Mouse (Mus musculus) neural tube, embryonic 15.5 days (tissue): ENCODE measurements around the gene AW551984. TPM values are rescaled to one million over a fixed set of nuclear protein-coding genes. Genes with fewer than 3 reads are reported as not detected.

Experiments used
- ATAC-seq: fragments of 200-750 bp; cut with Nextera tagmentation; 2 replicates; pipeline ENCODE4 v1.8.0; 2017; ENCODE audit warnings: mild to moderate bottlenecking, moderate TSS enrichment, moderate library complexity; ENCODE audit not compliant: low FRiP score
- H3K27ac ChIP-seq: fragments of 300-500 bp; sonication (generic); replicated peaks from 2 replicates; pipeline ENCODE4 v1.5.1; 2015; ENCODE audit warnings: mild to moderate bottlenecking, inconsistent platforms
- H3K27me3 ChIP-seq: fragments of 300-500 bp; sonication (generic); replicated peaks from 2 replicates; pipeline ENCODE4 v1.6.1; 2015; ENCODE audit warnings: inconsistent platforms
- H3K36me3 ChIP-seq: fragments of 300-500 bp; sonication (generic); 2 replicates; pipeline ENCODE4 v1.6.1; 2015; ENCODE audit warnings: inconsistent platforms
- H3K4me1 ChIP-seq: fragments of 300-500 bp; sonication (generic); 2 replicates; pipeline ENCODE4 v1.6.1; 2015; ENCODE audit warnings: inconsistent platforms
- H3K4me2 ChIP-seq: fragments of 300-500 bp; sonication (generic); 2 replicates; pipeline ENCODE4 v1.6.1; 2015; ENCODE audit warnings: inconsistent platforms, mild to moderate bottlenecking, moderate library complexity
- H3K4me3 ChIP-seq: fragments of 300-500 bp; sonication (generic); replicated peaks from 2 replicates; pipeline ENCODE4 v1.5.1; 2015; ENCODE audit warnings: mild to moderate bottlenecking, inconsistent platforms
- H3K9ac ChIP-seq: fragments of 300-500 bp; sonication (generic); replicated peaks from 2 replicates; pipeline ENCODE4 v1.6.1; 2015; ENCODE audit warnings: mild to moderate bottlenecking, inconsistent platforms
- H3K9me3 ChIP-seq: fragments of 300-500 bp; sonication (generic); replicated peaks from 2 replicates; pipeline ENCODE4 v1.6.1; 2016; ENCODE audit warnings: inconsistent platforms
- WGBS: fragments of 180-500 bp; shearing (Covaris S2); methylation state at CpG from one replicate; pipeline ENCODE4 v1.1.7; 2015; ENCODE audit warnings: mixed read lengths; 5-methylcytosine and 5-hydroxymethylcytosine counted together
- polyA plus RNA-seq: library from polyadenylated mRNA; unstranded; fragments of >200 nt; fragmentation: Nextera tagmentation; extraction: Ambion mirVana; gene quantifications from 2 replicates; pipeline ENCODE4 v1.2.1, GENCODE M21; 2015

Gene AW551984
- polyA plus RNA-seq, 1 experiment from 2014 or later = 187 TPM

DNA sequence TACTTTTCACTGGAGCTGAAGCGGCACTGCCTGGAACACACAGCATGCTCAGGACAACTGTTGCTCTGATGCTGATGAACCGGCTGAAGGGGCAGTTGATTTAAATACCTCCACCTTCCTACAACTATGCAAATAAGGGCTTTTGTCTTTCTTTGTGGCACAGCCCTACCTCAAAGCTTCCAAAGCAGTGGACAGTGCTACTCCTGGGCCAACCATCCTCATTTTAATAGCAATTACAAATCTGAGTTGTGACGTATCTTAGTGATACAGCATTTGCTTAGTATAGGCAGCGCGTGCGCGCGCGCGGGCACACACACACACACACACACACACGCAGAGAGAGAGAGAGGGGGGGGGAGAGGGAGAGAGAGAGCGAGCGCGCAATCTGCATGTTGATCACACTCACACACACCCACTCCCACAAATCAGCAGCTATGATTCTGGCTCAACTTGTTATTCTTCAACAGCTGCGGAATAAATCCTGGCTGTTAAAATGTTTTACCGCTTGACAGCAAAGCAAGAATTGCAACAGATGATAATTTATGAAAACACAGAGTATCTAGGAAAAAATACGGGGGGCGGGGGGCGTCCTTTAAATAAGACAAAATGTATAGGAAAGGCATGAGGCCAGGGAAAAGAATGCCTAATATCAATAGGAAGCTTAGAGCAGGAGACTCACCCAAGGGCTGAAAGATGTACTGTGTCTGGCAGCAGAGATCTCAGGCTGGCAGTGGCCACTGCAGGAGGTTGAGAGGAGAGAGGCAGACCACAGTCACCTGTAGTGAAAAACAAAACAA is 1.5 kb downstream of the AW551984 start:
- Histone ChIP-seq H3K9ac (peak overlapping the region; percentile 54), H3K27ac (peak overlapping the region; percentile 83), H3K27me3 (no peaks in the 10 kb centered on the region), H3K4me3 (peak overlapping the region; percentile 50), H3K4me2 (peak overlapping the region; percentile 93), H3K4me1 (peaks cover 14% of the 10 kb centered on the region), H3K9me3 (no peaks in the 10 kb centered on the region), H3K36me3 (peaks cover 6% of the 10 kb centered on the region)
- ATAC-seq = peak; percentile 93
- under 1% methylated on average over 19 of the region's 19 CpGs for WGBS

DNA sequence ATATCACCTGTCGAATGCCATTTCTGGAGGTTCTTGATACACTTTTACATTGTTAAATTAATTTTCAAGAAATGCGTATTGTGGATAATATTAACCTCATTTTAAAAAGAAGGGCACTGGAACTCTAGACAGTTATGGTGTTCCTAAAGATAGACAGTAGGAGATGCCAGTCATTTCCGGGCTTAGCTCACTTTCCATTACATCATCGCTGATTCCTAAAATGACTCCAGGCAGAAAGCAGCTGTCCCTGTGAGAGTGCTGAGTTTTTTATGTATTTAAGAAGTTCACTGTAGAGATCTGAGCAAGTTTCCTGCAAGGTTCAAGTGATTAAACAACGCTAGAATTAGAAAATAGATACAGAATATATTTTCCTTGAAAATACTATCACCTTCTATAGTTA is 27.2 kb downstream of the AW551984 start:
- 94% methylated on average over 5 of the region's 5 CpGs for WGBS

DNA sequence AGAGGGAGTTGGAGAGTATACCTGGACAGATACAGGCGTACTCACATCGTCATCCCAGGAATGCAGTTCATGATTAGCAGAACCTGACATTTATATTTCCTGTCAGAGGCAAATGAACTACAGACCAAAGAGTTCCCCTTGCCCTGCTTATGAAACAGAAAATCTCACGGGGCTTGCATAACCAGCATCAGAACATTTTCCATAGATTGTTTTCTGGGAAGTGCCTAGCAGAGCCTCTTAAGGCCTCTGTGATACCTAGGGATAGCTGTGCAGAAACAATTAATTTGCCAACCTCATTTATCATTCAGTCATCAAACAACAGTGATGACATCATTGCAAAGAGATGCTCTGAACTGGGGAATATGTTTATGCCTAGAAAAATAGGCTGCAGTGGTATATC is 28.7 kb downstream of the AW551984 start, which contains the start of gene Olfr959:
TSS of gene Olfr959 (minus strand) at position 101 of the 400 bp plus-strand sequence.
- no peak within 1 kb of the TSS for H3K9ac ChIP-seq
- H3K9me3 ChIP-seq = no peaks in the 10 kb centered on the region
- no peak within 1 kb of the TSS for H3K4me2 ChIP-seq
- H3K27me3 ChIP-seq = no peaks in the 10 kb centered on the region
- WGBS = 92% methylated on average over 3 of the region's 3 CpGs
- no peak within 1 kb of the TSS for H3K4me3 ChIP-seq
- H3K27ac ChIP-seq = no peak within 1 kb of the TSS
- no peak for ATAC-seq
- no peaks in the 10 kb centered on the region for H3K36me3 ChIP-seq
- H3K4me1 ChIP-seq = no peaks in the 10 kb centered on the region

More for the DNA sequence above, 27.2 kb downstream of the AW551984 start:
- no peaks in the 10 kb centered on the region for H3K27me3 ChIP-seq
- no peaks in the 10 kb centered on the region for H3K9me3 ChIP-seq
- H3K9ac ChIP-seq = no peak overlapping the region
- no peaks in the 10 kb centered on the region for H3K4me1 ChIP-seq
- H3K4me2 ChIP-seq = no peak overlapping the region
- no peak overlapping the region for H3K4me3 ChIP-seq
- no peak for ATAC-seq
- H3K27ac ChIP-seq = no peak overlapping the region
- no peaks in the 10 kb centered on the region for H3K36me3 ChIP-seq

- Histone ChIP-seq H3K27ac (peak overlapping the region; percentile 84), H3K27me3 (no peaks in the 10 kb centered on the region), H3K9ac (no peak overlapping the region), H3K36me3 (no peaks in the 10 kb centered on the region), H3K9me3 (no peaks in the 10 kb centered on the region), H3K4me3 (no peak overlapping the region), H3K4me1 (peaks cover 8% of the 10 kb centered on the region), H3K4me2 (no peak overlapping the region)
- ATAC-seq = peak; percentile 69
Measured at GRCm38 (mm10) chr9:39558349-39558647, 45.9 kb downstream of the AW551984 start.

DNA sequence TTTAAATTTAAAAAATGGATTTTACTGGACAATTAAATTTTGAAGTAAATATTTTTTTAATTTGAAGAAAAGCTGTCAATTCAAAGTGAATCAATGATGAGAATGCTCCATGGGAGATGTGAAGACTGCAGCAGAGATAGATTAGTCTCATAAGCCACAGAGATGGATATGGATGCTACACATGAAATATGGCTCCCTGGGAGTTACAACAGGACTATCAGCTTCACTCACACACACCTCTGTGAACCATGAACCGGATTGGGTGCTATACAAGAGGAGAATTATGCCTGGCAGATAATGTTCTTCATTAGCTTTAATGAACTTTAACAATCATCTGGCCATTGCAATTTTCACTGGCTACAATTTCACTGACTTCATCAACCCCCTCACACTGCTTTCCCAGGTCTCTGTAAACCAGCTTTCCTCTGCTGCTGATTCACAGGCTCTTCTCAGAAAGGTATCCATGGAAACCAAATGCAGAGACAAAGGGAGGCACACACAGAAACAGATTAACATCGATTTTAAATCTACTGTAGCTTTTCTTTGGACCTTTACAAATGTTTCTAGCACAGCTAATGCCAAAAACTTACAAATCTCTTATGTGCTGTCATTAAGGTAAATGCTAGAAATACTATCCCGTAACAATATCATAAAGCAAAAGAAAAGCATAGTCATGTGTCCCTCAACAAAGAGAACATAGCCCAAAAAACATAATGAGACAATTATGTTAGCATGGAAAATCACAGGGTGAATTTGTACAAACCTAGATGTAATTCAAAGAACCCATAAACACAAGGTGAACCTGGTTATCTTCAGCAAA is 46.5 kb downstream of the AW551984 start:
- Histone ChIP-seq H3K4me1 (peaks cover 8% of the 10 kb centered on the region), H3K9ac (no peak overlapping the region), H3K4me2 (peak overlapping the region; percentile 9; the same call in 1 of the 2 replicates), H3K9me3 (no peaks in the 10 kb centered on the region), H3K36me3 (no peaks in the 10 kb centered on the region), H3K4me3 (no peak overlapping the region), H3K27ac (peak overlapping the region; percentile 84), H3K27me3 (no peaks in the 10 kb centered on the region)
- WGBS = 19% methylated on average over 3 of the region's 3 CpGs
- peak; percentile 95 for ATAC-seq

- Histone ChIP-seq H3K4me3 (no peak within 1 kb of the TSS), H3K27ac (no peak within 1 kb of the TSS; the same call in 1 of the 2 replicates), H3K9me3 (no peaks in the 10 kb centered on the region), H3K9ac (no peak within 1 kb of the TSS), H3K27me3 (no peaks in the 10 kb centered on the region), H3K4me1 (peaks cover 8% of the 10 kb centered on the region), H3K4me2 (no peak within 1 kb of the TSS), H3K36me3 (no peaks in the 10 kb centered on the region)
- ATAC-seq = no peak
- WGBS = 32% methylated on average over 2 of the region's 2 CpGs
Measured at GRCm38 (mm10) chr9:39553946-39554345, 50.3 kb downstream of the AW551984 start, which contains the start of gene Olfr958. Olfr958 (minus strand) TSS chr9:39554054.

DNA sequence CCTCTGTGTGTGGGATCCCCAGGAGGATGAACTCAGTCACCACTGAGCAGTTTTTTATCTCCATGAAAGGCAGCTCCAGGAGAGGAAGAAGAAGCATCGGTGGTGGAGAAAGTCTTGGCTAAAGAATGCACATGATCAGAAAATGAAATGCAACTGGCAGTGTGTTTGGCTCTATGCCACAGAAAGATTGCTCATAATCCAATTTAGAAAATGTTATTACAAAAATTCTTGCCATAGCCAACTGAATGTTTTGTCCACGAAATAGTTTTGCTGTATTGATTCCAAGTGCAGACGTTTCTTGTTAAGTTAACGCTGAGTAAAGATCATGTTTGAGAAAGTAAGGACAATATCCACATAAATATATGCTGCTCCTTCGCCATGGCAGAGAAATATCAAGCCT is 53.4 kb downstream of the AW551984 start:
- Histone ChIP-seq H3K9ac (no peak overlapping the region), H3K4me2 (no peak overlapping the region), H3K4me1 (no peaks in the 10 kb centered on the region), H3K27me3 (no peaks in the 10 kb centered on the region), H3K36me3 (no peaks in the 10 kb centered on the region), H3K27ac (no peak overlapping the region), H3K9me3 (no peaks in the 10 kb centered on the region), H3K4me3 (no peak overlapping the region)
- 77% methylated on average over 5 of the region's 5 CpGs for WGBS
- no peak for ATAC-seq

Other genes starting within 250 kb of the AW551984 start
- not detected in 2 replicates for gene Olfr951, start 217.0 kb downstream of the AW551984 start, polyA plus RNA-seq
- gene Olfr952, start 177.3 kb downstream of the AW551984 start, polyA plus RNA-seq = not detected in 2 replicates
- gene Olfr954, start 147.7 kb downstream of the AW551984 start, polyA plus RNA-seq = not detected in 2 replicates
- not detected in 2 replicates for gene Olfr955, start 132.5 kb downstream of the AW551984 start, polyA plus RNA-seq
- gene Olfr44, start 110.4 kb downstream of the AW551984 start, polyA plus RNA-seq = not detected in 2 replicates
- not detected in 2 replicates for gene Olfr957, start 88.6 kb downstream of the AW551984 start, polyA plus RNA-seq
- not detected in 2 replicates for gene Olfr958, start 50.3 kb downstream of the AW551984 start, polyA plus RNA-seq
- gene Olfr959, start 28.8 kb downstream of the AW551984 start, polyA plus RNA-seq = 0.05 TPM in 1 of 2 replicates, not detected in the other
- gene Olfr148, start 6.3 kb upstream of the AW551984 start, polyA plus RNA-seq = not detected in 2 replicates
- gene Olfr960, start 17.0 kb upstream of the AW551984 start, polyA plus RNA-seq = not detected in 2 replicates
- gene Olfr961, start 40.7 kb upstream of the AW551984 start, polyA plus RNA-seq = not detected in 2 replicates
- not detected in 2 replicates for gene Olfr963, start 62.8 kb upstream of the AW551984 start, polyA plus RNA-seq
- not detected in 2 replicates for gene Olfr149, start 102.7 kb upstream of the AW551984 start, polyA plus RNA-seq
- gene Olfr965, start 107.0 kb upstream of the AW551984 start, polyA plus RNA-seq = not detected in 2 replicates
- not detected in 2 replicates for gene Olfr150, start 126.6 kb upstream of the AW551984 start, polyA plus RNA-seq
- gene Olfr967, start 141.8 kb upstream of the AW551984 start, polyA plus RNA-seq = not detected in 2 replicates
- gene Olfr968, start 178.8 kb upstream of the AW551984 start, polyA plus RNA-seq = not detected in 2 replicates
- gene Olfr969, start 186.5 kb upstream of the AW551984 start, polyA plus RNA-seq = not detected in 2 replicates
- not detected in 2 replicates for gene Olfr970, start 204.5 kb upstream of the AW551984 start, polyA plus RNA-seq
- gene Olfr971, start 232.5 kb upstream of the AW551984 start, polyA plus RNA-seq = not detected in 2 replicates